Mouse (Mus musculus) cerebellum, adult 2 months (tissue): ENCODE results near the gene Afap1l2.

Source experiments
- CTCF ChIP-seq: fragments of 200-500 bp; IDR thresholded peaks from 2 replicates; pipeline ENCODE4 v1.5.1; 2011; ENCODE audit warnings: low read depth, mild to moderate bottlenecking, control low read depth, low read length, moderate library complexity, borderline replicate concordance; ENCODE audit not compliant: insufficient read depth
- POLR2A ChIP-seq: fragments of 200-500 bp; IDR thresholded peaks from 2 replicates; pipeline ENCODE4 v1.6.1; 2011; ENCODE audit warnings: low read length, control low read depth, borderline replicate concordance; ENCODE audit not compliant: insufficient read depth

GRCm38 (mm10) chr19:57049592-57050090, 41.6 kb upstream of the Afap1l2 start:
- TF ChIP-seq POLR2A = no peak
- no peak for TF ChIP-seq CTCF
